Mouse (Mus musculus): Measurements from ENCODE around the gene Ndufaf2.

DNA sequence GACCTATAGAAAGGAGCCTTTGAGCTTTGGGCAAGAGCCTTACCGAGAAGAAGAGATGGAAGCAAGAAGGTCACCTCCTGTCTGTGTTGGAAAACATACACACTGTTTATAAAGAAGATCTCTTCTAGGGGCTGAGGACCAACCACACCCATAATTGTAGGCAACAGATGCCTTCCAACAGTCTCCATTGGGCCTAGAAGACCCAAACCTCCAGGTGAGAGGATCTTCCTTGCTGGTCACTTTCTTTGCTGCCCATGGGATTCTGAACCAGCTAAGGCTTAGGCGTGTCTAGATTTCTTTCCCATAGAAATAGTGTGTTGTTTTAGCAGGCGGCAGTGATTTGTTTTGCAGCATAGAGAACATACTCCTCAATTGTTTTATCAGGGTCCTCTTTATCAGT lies 162.1 kb downstream of the Ndufaf2 start:
- TF ChIP-seq CTCF (conservative IDR thresholded peaks at IDR 0.05 in 1 of 2, IDR thresholded peaks at IDR 0.05 in 1 of 2; ENCODE audit: low read depth in 2 of 2, low read length in 2 of 2), result no peak
- no peak for TF ChIP-seq EP300 (IDR thresholded peaks at IDR 0.05; ENCODE audit: low read length)
- no peak for TF ChIP-seq JUND (conservative IDR thresholded peaks at IDR 0.05; ENCODE audit: low read depth, low read length)

Data from CH12.LX (cell line).